8 mouse cellular contexts compared by ENCODE assay signal in genomic region chr14:24486773-24487227, GRCm38 (mm10). TPM values are rescaled to one million over a fixed set of nuclear protein-coding genes. Genes with fewer than 3 reads are reported as not detected.
A peak's percentile ranks its signal among the peaks of the same experiment; 100 is the strongest.
DNase-seq lines count a peak whose midpoint lies in the region; ATAC-seq lines count a peak whose summit lies in the region.

Gene Polr3a (minus strand): TSS chr14:24487058.
Gene Rps24 (plus strand): TSS chr14:24487125.

- intact Hi-C loops in left cerebral cortex, postnatal 10 days (cut with DNase I), result loop anchor here (10.0 kb wide), 1 partner anchor 342 kb away; no protein-coding TSS in a partner anchor

- ATAC-seq in inflammation-experienced regulatory T-cells, adult 6 months, result peak; percentile 63
- peak; percentile 80 for ATAC-seq in megakaryocyte-erythroid progenitor cell, adult 5-6 weeks (replicated peaks; ENCODE audit: low FRiP score, low TSS enrichment, poor library complexity, severe bottlenecking)

- peak; percentile 80 for DNase-seq in adipocyte (ENCODE audit: low spot score)
- DNase-seq in embryo, embryonic 10 days (ENCODE audit: low spot score), result peak; percentile 96
- DNase-seq in gastrocnemius, postnatal 10 days, result peak; percentile 86
- DNase-seq in left cerebral cortex, postnatal 10 days (ENCODE audit: extremely low spot score in 1 of 2, low spot score in 2 of 2), result peak; percentile 89 to 93
- DNase-seq in right cerebral cortex, postnatal 25 days, result peak; percentile 90
- DNase-seq in urinary bladder, postnatal 4 days (ENCODE audit: low spot score in 2 of 2), result peak; percentile 84 to 89

RNA-seq across cellular contexts. Expression of gene Polr3a, which starts in this region (rescaled TPM):
- 10 to 100 TPM in 1 of 2 experiments, 1 to 10 TPM in 1; 8.8 to 12.9 TPM for total RNA-seq in gastrocnemius, postnatal 10 days (2021)
- 10 to 100 TPM; 10.6 to 22.4 (median 17.4) TPM for polyA plus RNA-seq in inflammation-experienced regulatory T-cells, adult 6 months (2017; shearing (Covaris generic))
- total RNA-seq in left cerebral cortex, postnatal 10 days (2021), result 10 to 100 TPM; 29.2 to 34.8 TPM
- total RNA-seq in megakaryocyte-erythroid progenitor cell, adult 5-6 weeks (2014; fragmentation: Nextera tagmentation), result 46.0 and 47.5 TPM in 2 replicates
- total RNA-seq in megakaryocyte-erythroid progenitor cell, adult 5-6 weeks (2017), result 11.6 and 14.8 TPM in 2 replicates

RNA-seq across cellular contexts. Expression of gene Rps24, which starts in this region (rescaled TPM):
- 1,000 to 10,000 TPM; 1,158 to 1,240 TPM for total RNA-seq in gastrocnemius, postnatal 10 days (2021)
- 1,000 to 10,000 TPM; 1,562 to 2,670 (median 2,632) TPM for polyA plus RNA-seq in inflammation-experienced regulatory T-cells, adult 6 months (2017; shearing (Covaris generic))
- total RNA-seq in left cerebral cortex, postnatal 10 days (2021), result 100 to 1,000 TPM; 926 to 937 TPM
- total RNA-seq in megakaryocyte-erythroid progenitor cell, adult 5-6 weeks (2014; fragmentation: Nextera tagmentation), result 4,905 and 5,243 TPM in 2 replicates
- total RNA-seq in megakaryocyte-erythroid progenitor cell, adult 5-6 weeks (2017), result 5,044 and 5,586 TPM in 2 replicates

Comparison
In these comparisons a context has a peak if more than half of its experiments do, and no peak if none do; other contexts are left out.
1. Peak in every context shown above with its lines: DNase-seq and ATAC-seq.